Mouse (Mus musculus): ENCODE measurements around the gene Rpl38. TPM values are rescaled to one million over a fixed set of nuclear protein-coding genes. Genes with fewer than 3 reads are reported as not detected.

Gene Rpl38
- 903 and 1,541 TPM in 2 replicates for total RNA-seq (2014; rRNA removed)
- 889 and 977 TPM in 2 replicates for polyA plus RNA-seq (2015; fragmentation: Nextera tagmentation; extraction: Ambion mirVana)

DNA sequence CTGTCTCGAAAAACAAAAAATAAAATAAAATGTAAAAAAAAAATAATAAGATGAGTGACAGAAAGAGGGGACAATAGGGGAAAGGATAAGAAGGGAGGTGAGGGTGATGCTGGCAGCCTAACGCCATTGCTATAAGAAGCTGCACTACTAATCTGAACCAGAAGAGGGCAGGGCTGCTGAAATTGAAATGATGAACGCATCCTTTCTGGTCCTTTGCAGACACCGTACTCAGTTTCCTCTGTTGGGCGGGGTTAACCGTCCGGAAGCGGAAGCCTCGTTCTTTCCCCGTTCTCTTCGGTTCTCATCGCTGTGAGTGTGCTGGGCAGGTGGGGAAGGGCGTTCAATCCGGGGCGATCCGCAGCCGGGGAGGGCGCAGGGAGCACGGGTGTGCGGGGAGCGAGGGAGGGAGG lies at the start of gene Rpl38:
Gene Rpl38, plus strand, starts transcription at position 224 of the 410 bp plus-strand sequence.
- Histone ChIP-seq H3K4me2 (ENCODE audit: low read depth, low read length, poor library complexity, severe bottlenecking) (peak within 1 kb of the TSS; percentile 72), H3K36me3 (ENCODE audit: insufficient read depth, low read length) (peaks cover 29% of the 10 kb centered on the region), H3K27ac (ENCODE audit: low read depth, low read length) (peak within 1 kb of the TSS; percentile 97), H3K4me3 (ENCODE audit: low read depth, low read length) (peak within 1 kb of the TSS; percentile 71), H3K4me1 (ENCODE audit: insufficient read depth, low read length) (peaks cover 5% of the 10 kb centered on the region), H3K9ac (replicated peaks; ENCODE audit: low read length, poor library complexity, severe bottlenecking) (peak within 1 kb of the TSS; percentile 92), H3K9me3 (ENCODE audit: low read length) (no peaks in the 10 kb centered on the region), H3K27me3 (ENCODE audit: insufficient read depth, low read length) (no peaks in the 10 kb centered on the region)
- peak; percentile 92 for TF ChIP-seq CTCF (IDR thresholded peaks at IDR 0.05)
- DNase-seq (ENCODE audit: low spot score) = peak; percentile 98
- ATAC-seq (ENCODE audit: low FRiP score) = peak; percentile 88
- WGBS = 2% methylated on average over 21 of the region's 21 CpGs

DNA sequence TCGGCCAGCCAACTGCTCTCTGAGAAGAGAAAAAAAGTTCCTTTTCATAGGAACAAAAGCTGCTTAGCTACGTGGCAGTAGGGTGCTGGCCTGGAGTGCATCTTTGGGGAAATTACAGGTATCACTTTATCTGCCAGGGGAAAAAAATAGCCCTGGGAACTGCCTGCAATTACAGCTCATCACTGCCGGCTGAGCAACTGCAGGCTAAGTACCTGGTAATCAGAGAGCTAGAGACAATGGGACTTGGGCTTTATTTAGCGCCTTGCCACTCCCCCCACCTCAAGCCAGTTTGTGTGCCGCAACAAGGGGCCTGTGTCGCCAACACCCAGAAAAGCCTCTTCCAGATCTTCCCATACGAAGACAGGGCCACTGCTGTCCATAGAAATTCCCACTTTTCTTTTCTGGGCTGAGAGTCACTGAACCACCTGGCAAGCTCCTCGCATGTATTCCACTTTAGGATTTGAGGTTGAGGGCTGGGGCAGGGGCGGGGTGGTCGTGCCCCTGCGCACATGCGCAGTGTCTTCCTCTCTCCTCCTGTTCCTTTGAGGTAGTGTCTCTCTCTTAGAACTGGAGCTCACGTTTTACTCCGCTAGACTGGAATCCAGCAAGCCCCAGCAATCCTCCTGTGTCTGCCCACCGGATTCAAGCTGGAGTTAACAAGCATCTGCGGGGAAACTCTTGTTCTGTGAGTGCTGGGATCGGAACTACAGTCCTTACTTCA lies 49.5 kb upstream of the Rpl38 start:
- H3K4me3 ChIP-seq (ENCODE audit: low read depth, low read length) = no peak overlapping the region
- no peak overlapping the region for H3K27ac ChIP-seq (ENCODE audit: low read depth, low read length)
- no peak overlapping the region for H3K4me2 ChIP-seq (ENCODE audit: low read depth, low read length, poor library complexity, severe bottlenecking)
- no peak for TF ChIP-seq CTCF (IDR thresholded peaks at IDR 0.05)
- 54% methylated on average over 17 of the region's 17 CpGs for WGBS
- H3K27me3 ChIP-seq (ENCODE audit: insufficient read depth, low read length) = no peaks in the 10 kb centered on the region
- no peaks in the 10 kb centered on the region for H3K36me3 ChIP-seq (ENCODE audit: insufficient read depth, low read length)
- no peaks in the 10 kb centered on the region for H3K4me1 ChIP-seq (ENCODE audit: insufficient read depth, low read length)
- DNase-seq (ENCODE audit: low spot score) (no peak), ATAC-seq (ENCODE audit: low FRiP score) (no peak)
- no peak overlapping the region for H3K9ac ChIP-seq (replicated peaks; ENCODE audit: low read length, poor library complexity, severe bottlenecking)
- H3K9me3 ChIP-seq (ENCODE audit: low read length) = no peaks in the 10 kb centered on the region

DNA sequence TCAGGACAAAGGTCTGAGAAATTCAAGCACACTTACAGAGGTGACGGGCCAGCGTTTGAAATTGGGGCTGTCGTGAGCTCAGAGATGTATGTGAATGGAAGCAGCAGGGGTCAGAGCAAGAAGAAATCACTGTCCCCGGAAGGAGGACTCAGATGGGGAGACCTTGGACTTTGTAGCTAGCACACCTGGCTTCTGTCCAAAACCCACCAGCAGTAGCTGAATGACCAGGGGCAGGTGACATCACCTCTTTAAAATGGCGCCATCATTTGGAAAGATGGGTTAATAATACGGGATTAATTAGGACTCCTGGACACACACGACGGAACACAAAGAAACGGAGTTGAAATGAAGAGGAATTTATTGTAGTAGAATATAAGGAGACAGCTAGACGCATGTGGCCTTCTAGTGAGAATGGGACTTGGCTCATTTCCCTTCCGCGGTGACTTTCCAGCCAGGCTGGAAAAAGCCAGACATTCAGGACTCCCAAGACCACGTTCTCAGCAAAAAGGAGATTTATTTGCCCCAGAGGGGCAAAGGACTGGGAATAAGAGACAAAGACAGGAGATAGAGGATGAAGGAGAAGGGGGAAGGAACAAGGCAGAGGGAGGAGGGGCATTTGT lies 42.1 kb upstream of the Rpl38 start:
- no peak for TF ChIP-seq CTCF (IDR thresholded peaks at IDR 0.05)
- 60% methylated on average over 13 of the region's 13 CpGs for WGBS
- H3K9ac ChIP-seq (replicated peaks; ENCODE audit: low read length, poor library complexity, severe bottlenecking) = no peak overlapping the region
- H3K9me3 ChIP-seq (ENCODE audit: low read length) = no peaks in the 10 kb centered on the region
- DNase-seq (ENCODE audit: low spot score) (no peak), ATAC-seq (ENCODE audit: low FRiP score) (no peak)
- no peaks in the 10 kb centered on the region for H3K27me3 ChIP-seq (ENCODE audit: insufficient read depth, low read length)
- no peaks in the 10 kb centered on the region for H3K36me3 ChIP-seq (ENCODE audit: insufficient read depth, low read length)
- no peak overlapping the region for H3K4me3 ChIP-seq (ENCODE audit: low read depth, low read length)
- no peaks in the 10 kb centered on the region for H3K4me1 ChIP-seq (ENCODE audit: insufficient read depth, low read length)
- no peak overlapping the region for H3K4me2 ChIP-seq (ENCODE audit: low read depth, low read length, poor library complexity, severe bottlenecking)
- no peak overlapping the region for H3K27ac ChIP-seq (ENCODE audit: low read depth, low read length)

DNA sequence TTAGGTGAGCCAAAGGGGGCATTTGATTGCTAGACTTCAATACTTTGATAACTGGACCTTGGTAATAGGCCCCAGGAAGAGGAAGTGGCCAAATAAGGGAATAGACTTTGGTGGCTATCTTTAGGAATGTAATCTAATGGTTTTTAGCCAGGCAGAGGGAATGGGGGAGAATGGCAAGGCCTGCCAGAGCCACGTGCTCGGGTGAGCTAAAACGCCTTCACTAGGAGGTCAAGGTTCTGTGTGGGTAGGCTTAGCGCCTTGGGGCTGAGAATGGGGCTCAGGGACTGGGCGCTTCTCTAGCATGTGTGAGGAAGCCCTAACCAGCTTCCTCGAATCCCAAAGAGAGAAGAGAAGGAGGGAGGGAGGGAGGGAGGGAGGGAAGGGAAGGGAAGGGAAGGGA lies 41.3 kb upstream of the Rpl38 start:
- no peak overlapping the region for H3K4me2 ChIP-seq (ENCODE audit: low read depth, low read length, poor library complexity, severe bottlenecking)
- no peaks in the 10 kb centered on the region for H3K9me3 ChIP-seq (ENCODE audit: low read length)
- ATAC-seq (ENCODE audit: low FRiP score) = no peak
- DNase-seq (ENCODE audit: low spot score) = no peak
- H3K27me3 ChIP-seq (ENCODE audit: insufficient read depth, low read length) = no peaks in the 10 kb centered on the region
- no peak for TF ChIP-seq CTCF (IDR thresholded peaks at IDR 0.05)
- H3K27ac ChIP-seq (ENCODE audit: low read depth, low read length) = no peak overlapping the region
- H3K4me1 ChIP-seq (ENCODE audit: insufficient read depth, low read length) = no peaks in the 10 kb centered on the region
- no peaks in the 10 kb centered on the region for H3K36me3 ChIP-seq (ENCODE audit: insufficient read depth, low read length)
- H3K9ac ChIP-seq (replicated peaks; ENCODE audit: low read length, poor library complexity, severe bottlenecking) = no peak overlapping the region
- WGBS = 84% methylated on average over 5 of the region's 6 CpGs
- no peak overlapping the region for H3K4me3 ChIP-seq (ENCODE audit: low read depth, low read length)

DNA sequence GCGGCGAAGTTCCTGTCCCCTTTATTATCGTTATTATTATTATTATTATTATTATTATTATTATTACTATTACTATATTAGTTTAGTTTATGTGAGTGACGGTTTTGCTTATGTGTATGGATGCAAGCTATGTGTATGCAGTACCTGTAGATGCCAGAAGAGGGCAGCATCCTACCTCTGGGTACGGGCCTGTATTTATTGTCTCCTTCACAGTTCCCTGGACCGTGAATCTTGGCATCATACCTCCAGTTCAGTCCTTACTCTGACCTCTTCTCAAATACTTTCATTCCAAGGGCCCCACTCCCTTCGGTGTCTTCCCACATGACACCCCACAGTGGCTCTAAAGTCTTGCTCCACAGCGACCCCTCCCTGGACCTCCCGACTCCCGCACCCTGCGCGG lies 40.3 kb upstream of the Rpl38 start:
- TF ChIP-seq CTCF (IDR thresholded peaks at IDR 0.05) = peak; percentile 51
- H3K27me3 ChIP-seq (ENCODE audit: insufficient read depth, low read length) = no peaks in the 10 kb centered on the region
- H3K27ac ChIP-seq (ENCODE audit: low read depth, low read length) = no peak overlapping the region
- no peaks in the 10 kb centered on the region for H3K36me3 ChIP-seq (ENCODE audit: insufficient read depth, low read length)
- ATAC-seq (ENCODE audit: low FRiP score) = no peak
- no peaks in the 10 kb centered on the region for H3K9me3 ChIP-seq (ENCODE audit: low read length)
- H3K4me1 ChIP-seq (ENCODE audit: insufficient read depth, low read length) = no peaks in the 10 kb centered on the region
- H3K9ac ChIP-seq (replicated peaks; ENCODE audit: low read length, poor library complexity, severe bottlenecking) = no peak overlapping the region
- WGBS = 85% methylated on average over 12 of the region's 12 CpGs
- no peak for DNase-seq (ENCODE audit: low spot score)
- H3K4me3 ChIP-seq (ENCODE audit: low read depth, low read length) = no peak overlapping the region
- no peak overlapping the region for H3K4me2 ChIP-seq (ENCODE audit: low read depth, low read length, poor library complexity, severe bottlenecking)

DNA sequence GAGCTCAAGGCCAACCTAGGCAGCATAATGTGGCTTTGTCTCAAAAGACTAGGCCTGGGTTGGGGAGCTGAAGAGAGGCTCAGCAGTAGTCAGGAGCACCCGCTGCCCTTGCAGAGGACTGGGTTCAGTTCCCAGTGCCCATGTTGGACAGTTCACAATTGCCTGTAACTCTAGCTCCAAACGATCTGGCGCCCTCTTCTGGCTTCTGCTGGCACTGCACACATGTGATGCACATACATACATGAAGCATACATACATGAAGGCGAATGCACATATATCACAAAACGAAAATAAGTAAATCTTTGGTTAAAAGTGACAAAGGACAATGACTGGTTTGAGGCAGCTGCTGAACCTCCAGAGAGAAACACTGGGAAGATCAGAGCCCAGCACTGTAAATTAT lies 38.3 kb upstream of the Rpl38 start:
- Histone ChIP-seq H3K27me3 (ENCODE audit: insufficient read depth, low read length) (no peaks in the 10 kb centered on the region), H3K9ac (replicated peaks; ENCODE audit: low read length, poor library complexity, severe bottlenecking) (no peak overlapping the region), H3K4me2 (ENCODE audit: low read depth, low read length, poor library complexity, severe bottlenecking) (no peak overlapping the region), H3K9me3 (ENCODE audit: low read length) (no peaks in the 10 kb centered on the region), H3K4me1 (ENCODE audit: insufficient read depth, low read length) (no peaks in the 10 kb centered on the region), H3K27ac (ENCODE audit: low read depth, low read length) (no peak overlapping the region), H3K36me3 (ENCODE audit: insufficient read depth, low read length) (no peaks in the 10 kb centered on the region), H3K4me3 (ENCODE audit: low read depth, low read length) (no peak overlapping the region)
- TF ChIP-seq CTCF (IDR thresholded peaks at IDR 0.05) = peak; percentile 52
- no peak for DNase-seq (ENCODE audit: low spot score)
- ATAC-seq (ENCODE audit: low FRiP score) = no peak
- 86% methylated on average over 5 of the region's 5 CpGs for WGBS

Data from midbrain, postnatal 0 days (tissue).